Mouse (Mus musculus) kidney, adult 8-10 months (tissue): ENCODE results near the gene Mex3a.

Source experiments
- DNase-seq, 2 experiments: peaks; one replicate each; pipeline ENCODE4 v3.0.0; 2022

Mex3a gene

DNA sequence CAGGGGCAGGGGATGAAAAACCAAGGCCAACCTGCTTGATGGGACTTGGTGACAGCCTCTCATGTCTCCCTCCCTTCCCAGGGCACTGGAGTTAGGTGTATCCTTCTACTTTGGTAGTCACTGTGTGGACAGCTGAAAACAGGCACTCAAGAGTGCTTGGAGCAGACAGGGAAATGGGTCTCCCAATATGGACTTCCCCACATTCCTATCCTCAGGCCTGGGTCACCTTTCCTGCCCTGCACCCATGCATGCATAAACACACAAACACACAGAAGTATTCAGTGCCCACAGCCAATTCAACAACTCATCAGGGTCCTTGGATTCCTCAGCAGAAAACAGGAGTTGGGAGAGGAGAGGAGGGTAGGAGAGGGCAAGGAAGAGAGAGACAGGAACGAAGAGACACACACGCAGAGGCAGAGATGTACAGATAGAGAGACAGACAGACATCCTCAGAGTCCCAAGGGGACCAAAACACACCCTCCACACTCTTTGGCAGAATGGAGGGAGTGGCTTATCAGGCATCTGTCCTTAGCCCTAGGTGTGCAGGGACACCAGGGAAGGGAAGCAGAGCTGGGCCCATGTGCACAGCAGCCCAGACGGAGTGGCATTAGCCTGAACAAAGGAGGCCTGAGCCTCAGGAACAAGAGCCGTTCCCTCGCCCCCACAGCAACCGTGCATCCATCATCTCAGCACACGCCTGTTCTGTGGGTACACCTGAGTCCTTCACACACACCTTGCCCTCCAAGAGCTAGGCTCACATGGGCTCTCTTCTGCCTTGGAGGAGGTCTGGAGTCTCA is 2.8 kb upstream of the Mex3a start:
- no peak for DNase-seq

DNA sequence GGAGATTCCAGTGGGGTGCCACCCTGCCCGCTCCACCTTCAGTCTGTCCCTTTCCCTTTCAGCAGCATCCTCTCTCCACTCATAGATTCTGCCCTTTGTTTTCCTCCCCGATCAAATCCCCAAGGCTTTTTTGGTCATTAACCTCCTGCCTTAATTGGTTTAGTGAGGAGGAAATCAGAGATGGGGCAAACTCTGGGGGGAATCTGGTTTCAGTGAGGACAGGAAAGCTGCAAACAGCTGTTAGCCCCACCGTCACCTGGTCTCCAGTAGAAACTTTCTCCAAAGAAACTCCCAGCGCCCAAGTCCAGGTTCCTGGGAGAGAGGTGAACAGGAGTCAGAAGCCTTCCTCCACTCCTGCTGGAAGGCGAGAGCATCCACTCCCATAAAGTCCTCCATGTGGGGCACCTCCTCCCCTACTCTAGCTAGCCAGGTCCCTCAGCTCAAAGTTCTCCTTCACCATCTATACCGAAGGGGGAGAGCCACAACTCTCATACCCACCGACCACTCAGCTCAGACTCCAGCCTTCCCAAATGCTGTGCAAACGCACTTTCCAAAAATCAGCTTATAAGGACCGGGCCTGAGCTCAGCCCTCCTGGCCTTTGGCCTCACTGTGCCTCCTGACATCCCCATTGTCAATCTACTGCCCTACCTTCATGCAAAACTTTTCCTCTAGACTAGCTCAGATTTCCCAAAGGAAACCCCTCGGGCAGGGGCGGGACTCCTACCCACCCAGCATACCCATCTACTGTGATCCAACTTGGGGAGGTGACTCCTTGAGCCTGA is 1.9 kb upstream of the Mex3a start:
- DNase-seq = no peak

DNA sequence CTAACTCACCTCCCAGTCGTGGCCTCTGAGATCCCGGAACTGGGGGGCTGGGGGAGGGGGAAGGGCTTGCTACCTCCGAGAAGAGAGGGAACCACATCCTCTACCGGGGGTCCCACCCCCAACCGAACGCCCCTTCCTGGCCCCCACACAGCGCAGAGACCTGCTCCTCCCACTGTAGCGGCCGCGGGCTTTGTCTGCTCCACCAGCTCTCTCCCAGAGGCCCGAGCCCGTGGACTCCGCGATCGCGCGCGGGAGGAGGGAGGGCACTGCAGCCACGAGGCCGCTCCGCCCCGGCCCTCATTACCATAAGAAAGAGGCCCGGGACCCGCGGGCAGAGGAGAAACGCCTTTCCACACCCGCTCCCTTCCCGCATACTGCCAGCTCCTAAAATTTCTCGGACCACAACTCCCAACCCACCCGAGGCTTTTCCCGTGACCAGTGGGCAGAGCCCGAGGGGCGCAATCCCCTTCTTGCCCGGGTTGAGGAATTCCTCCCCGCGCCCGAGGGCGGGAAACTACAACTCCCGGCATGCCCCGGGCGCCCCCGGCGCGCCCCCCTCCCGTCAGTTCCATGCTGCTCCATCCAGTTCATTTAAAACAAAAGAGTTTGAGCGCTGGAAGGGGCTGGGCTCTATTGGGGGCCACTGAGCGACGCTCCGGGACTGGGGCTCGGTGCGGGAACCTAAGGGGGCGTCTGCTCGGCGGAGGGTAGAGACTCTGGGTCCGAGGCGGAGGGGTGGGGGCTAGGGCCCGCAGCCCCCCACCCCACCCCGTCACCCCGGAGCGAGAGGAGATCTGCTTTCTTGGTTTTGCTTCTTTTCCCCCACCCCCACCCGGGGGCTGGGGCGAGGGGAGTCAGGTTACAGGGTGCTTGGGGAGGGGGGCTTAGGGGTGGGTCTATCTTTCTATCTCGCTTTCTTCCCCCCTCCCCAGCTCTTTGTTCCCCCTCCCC is 572 bp upstream of the Mex3a start:
- peak; percentile 76 to 86 for DNase-seq

DNA sequence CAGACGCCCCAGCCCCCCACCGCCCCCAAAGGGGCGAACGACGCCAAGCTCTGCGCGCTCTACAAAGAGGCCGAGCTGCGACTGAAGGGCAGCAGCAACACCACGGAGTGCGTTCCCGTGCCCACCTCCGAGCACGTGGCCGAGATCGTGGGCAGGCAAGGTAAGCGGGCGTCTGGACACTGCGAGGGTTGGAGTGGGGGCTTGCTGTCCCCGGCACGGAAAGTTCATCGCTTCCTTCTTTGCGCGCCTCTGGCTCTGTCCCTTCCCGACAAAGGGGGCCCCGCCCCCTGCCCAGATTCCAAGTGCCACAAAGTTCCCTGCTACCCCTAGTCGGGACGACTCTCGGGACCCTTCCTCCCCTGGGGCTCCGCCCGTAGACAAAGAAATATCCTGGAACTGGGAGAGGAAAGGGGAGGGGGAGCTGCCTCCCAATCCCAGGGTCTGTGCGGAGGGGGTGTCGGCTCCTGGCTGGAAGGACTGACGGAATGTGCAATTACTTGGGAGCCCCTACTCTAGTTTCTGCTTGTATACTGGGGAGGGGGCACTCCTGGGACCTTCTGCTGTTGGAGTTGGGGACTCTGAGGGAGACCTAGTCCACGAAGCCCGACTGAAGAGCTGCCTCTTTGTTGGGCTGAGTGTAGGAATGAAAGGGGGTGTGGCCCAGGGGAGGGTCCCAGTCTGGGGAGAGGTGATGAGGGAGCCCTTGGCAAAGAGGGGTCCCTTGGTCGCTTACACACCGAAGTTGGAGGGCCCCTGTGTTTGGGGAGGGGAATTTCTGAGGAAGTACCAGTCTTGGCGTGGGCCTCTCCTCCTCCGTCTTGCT is 705 bp downstream of the Mex3a start:
- DNase-seq = no peak

DNA sequence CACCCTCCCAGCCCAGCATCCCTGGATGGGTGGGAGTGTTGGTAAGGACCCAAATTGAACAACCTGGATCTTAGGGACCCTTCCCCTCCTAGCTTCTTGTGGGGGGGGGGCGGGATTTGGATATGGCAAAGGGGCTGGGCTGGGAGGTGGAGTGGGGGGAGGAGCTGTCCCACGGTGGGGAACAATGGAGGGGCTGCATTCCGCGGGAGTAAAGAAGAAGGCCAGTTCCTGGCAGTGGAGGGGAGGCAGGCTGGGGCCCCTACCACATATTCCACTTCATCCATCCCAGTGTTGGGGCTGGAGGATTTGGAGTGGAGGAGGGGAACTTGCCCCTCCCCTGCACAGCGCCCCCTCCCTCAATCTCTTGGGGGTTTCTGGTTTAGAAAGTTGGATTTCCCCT is 1.5 kb downstream of the Mex3a start:
- no peak for DNase-seq

DNA sequence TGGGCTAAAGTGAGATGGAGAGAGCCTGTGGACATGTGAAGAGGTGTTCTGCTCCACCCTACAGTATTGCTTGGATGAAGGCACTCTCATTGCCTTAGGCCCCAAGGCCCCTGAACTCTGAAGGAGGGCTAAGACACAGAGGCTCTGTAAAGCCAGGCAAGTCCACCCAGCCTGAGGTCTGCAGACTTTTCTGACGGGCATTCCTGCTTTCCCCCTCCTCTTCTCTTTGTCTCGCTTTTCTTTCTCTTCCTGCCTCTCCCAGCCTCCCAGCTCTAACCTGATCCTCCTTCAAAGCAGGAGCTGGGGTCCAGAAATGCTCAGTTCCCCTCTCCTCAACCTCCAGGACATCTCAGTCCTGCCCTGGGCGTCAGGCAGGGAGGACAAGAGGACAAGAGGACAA is 2.8 kb downstream of the Mex3a start:
- DNase-seq = no peak

DNA sequence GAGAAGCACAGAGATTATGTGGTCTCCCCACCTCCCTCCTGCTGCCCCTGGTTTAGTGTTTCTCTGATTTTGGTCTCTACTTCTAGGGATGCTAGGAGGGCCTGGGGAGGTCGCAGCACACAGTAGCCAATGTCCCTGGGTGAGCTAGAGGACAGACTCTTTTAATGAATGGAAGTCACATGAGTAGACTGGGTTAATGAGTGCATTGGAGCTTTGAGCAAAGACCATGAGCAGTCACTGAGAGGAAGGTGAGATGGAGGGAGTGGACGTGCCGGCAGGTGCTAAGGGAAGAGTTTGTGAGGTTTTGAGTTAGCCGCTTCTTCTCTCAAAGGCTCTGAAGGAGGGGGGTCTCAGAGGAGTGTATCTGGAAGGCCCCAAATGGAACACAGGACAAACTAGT is 3.3 kb downstream of the Mex3a start:
- no peak for DNase-seq

DNA sequence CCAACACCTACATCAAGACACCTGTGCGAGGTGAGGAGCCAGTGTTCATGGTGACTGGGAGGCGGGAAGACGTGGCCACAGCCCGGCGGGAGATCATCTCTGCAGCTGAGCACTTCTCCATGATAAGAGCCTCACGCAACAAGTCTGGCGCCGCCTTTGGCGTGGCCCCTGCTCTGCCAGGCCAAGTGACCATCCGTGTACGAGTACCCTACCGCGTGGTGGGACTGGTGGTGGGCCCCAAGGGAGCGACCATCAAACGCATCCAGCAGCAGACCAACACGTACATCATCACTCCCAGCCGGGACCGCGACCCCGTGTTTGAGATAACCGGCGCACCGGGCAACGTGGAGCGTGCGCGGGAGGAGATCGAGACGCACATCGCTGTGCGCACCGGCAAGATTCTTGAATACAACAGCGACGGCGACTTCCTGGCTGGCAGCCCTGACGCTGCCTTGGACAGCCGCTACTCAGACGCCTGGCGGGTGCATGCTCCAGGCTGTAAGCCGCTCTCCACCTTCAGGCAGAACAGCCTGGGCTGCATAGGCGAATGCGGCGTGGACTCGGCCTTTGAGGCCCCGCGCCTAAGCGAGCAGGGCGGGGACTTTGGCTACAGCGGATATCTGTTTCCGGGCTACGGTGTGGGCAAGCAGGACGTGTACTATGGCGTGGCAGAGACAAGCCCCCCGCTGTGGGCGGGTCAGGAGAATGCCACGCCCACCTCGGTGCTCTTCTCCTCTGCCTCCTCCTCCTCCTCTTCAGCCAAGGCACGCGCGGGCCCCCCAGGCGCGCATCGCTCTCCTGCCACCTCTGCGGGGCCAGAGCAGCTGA is 4.1 kb downstream of the Mex3a start:
- peak; percentile 80 for DNase-seq

DNA sequence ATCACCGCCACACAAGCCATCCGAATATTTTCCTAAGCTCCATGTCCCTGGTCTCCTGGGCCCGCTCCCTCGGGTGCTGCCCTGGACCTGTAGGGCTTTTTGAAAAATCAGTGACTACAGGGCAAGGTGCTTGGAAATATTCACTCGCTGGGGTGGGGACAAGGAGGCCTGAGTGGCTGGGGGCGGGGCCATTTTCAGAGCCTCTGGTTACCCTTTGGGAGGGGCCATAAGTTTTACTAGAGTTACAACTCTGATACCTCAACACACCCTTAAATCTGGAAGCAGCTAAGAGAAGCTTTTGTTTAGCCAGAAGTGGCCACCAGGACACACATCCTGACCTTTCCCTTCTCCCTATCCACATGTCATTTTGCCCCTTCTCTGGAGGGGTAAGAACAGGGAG is 5.0 kb downstream of the Mex3a start:
- no peak for DNase-seq

DNA sequence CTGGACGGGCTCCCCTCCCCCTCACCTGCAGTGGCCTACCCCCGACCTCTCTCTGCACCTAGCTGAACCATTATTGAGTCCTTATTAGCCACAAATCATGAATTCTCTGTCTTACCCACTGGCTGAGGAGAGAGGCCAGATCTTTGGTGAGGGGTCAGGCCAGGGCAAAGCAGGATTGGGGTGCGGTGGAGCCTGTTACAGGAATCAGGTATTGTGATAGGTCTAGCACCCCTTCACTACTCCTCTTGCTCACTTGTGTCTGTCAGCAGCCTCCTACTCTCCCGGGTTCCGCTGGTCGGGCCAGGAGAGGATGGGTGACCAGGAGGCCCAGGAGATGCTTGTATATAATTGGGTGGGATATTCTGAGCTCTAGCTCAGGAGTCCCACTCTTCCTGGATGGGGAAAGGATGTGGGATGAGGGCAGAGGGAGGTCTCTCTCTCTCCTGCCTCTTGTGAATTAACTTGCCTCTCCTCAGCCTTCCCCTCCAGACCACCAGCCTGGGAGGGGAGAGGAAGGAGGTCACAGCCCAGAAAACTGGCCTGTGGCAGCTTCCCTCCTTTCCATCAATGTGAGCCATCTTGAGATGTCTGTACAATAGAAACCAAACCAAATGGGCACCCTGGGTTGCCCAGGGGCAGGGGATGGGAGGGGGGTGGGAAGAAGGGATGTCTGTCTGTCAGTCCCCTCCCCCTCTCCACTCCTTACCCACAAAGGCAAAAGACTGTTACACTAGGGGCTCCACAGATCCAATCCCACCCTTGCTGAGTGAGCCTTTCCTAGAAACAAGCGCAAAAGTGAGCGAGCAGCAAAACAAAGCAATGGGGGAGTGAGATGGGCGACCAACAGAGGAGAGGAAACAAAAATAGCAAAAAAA is 6.3 kb downstream of the Mex3a start:
- no peak for DNase-seq

DNA sequence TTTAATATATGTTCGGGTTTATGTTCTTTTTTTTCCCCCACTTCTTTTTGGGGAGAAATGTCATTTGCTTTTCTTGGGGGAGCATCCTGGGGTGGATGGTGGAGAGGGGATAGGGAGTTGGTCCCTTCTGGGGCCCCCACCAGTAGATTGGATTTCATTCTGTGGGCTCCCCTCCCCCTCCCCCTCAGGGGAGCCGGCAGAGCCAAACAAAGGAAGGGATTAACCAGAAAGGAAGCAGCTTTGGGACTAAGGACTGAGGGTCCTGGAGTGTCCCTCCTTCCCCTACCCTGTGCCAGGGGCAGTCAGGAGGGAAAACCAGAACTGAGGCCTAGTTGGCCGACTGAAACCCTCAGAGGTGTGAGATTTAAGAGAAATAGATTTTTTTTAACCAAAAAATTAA is 7.2 kb downstream of the Mex3a start:
- DNase-seq = no peak

DNA sequence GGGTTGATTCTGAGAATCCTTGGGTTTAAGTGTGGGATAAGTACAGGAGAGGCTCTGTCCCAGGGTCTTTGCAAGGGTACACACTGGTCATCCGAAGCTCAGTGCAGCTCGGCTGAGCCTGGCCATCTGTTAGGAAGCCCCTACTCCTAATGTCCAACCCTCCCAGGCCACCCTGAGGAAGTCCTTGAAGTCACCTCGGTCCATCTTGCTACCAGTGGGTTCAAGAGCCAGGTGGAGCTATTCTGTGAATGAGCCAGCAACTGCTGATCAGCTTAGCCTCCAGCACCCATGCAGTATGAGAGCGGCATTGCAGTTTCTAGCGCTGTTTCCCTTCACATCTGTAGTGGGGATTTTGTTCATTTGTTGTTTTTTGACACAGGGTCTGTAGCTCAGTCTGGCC is 7.9 kb downstream of the Mex3a start:
- no peak for DNase-seq

DNA sequence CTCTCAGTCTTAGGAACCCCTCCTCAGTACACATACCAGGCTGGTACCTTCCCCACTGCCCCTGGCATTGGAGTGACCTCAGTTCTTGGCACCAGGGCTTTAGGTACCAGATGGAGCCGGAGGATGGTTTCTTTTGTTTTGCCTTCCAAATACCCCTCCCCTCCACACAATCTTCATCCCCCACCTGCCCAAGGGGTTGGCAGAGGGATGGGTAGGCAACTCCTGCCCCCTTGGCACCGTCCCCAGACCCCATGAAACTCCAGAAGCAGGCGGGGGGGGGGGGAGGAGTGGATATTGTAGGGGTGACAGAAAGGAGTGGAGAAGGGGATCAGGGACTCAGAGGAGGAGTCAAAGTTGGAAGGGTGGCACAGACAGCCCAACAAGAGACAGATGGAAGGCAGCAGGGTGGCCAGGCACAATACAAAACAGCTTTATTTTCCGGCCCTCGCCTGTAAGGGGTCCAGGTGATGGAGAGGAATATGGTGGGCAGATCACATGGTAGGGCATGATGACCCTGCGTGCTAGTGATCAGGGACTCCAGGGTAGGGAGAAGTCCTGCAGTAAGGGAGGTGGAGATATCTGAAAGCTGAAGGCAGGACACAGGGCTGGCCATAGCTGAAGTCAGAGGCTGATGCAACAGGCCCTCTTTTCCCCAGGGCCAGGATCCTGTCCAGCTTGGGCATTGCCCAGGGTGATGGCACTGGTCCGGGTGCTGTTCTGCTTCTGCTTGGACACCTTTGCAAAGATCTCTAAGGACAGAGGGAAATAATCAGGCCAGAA is 9.6 kb downstream of the Mex3a start:
- no peak for DNase-seq

DNA sequence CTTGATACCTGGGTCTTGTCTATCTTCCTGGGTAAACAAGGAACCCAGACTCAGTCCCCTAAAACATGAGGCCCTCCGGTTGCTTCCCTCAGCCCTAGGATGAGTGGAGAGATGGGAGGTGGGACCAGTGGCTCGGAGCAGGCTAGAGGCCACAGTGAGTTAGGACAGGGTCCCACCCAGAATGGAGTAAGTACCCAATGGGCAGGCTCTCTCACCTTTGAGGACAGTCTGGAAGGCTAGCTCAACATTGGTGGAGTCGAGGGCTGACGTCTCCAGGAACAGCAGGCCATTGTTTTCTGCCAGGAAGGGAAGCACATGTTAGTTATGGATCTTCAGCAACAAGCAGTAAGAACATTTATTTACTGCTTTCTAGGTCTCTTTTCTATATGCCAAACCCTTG is 10.3 kb downstream of the Mex3a start:
- DNase-seq = no peak

DNA sequence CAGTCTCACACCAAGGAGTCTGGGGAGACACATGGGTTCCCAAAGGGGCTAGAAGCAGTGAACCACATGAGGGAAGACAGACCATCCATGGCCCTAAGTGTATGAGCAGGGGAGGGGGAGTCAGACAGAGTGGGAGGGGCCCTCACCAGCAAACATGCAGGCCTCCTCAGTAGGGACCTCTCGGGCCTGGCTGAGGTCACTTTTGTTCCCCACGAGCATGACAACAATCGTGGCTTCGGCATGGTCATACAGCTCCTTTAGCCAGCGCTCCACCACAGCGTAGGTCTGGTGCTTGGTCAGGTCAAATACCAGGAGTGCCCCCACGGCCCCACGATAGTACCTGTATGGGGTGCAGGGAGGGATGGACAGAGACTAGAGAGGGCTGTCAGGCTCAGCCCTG is 11.0 kb downstream of the Mex3a start:
- DNase-seq = no peak

DNA sequence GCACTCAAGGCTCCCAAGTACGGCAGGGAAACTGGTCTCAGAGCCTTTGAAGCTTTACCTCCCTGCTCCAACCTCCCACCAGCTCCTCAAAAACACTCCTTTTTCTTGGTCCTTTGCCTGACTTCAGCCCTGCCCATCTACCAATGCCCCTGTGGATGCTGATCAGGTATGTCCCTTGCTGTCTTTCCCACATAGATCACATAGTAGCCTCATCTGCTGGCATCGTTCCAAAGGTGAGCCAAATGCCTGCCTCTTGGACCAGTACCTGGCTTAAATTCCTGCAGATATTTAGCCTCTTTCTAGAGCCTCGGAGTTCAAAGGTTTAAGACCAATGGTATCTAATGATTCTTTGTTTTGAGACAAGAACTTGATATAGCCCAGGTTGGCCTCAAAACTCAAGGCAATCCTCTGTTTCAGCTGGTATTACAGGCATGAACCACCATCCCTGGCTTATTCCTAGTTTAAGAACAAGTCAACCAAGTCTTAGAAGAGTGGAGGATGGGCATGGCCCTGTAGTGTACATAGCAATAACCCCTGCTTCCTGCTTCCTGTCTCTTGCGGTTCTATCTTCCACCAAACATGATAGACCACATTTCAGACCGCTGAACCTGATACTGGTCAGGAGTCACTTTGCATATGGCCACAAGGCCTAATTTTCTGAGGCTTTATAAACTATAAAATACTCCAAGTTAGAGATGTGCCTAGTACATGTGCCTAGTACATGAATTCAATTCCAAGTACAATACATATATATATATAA is 11.6 kb downstream of the Mex3a start:
- no peak for DNase-seq

DNA sequence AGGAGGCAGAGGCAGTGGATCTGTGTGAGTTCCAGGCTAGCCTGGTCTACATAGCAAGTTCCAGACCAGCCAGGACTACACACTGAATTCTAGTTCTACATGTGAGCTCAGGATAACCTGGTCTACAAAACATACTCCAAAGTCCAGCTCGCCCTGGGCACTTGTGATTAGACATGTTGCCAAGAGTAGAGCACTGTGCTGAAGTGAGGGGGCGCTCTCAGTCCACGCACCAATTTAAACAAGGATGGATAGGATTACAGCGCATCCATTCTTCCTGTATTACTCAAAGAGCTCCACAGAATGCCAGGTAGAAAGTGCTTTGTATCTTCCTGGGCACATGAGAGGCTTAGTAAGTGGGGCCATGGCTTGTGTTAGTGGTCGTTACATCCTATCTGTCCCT is 12.3 kb downstream of the Mex3a start:
- peak in 1 of 2 experiments; percentile 40 for DNase-seq

DNA sequence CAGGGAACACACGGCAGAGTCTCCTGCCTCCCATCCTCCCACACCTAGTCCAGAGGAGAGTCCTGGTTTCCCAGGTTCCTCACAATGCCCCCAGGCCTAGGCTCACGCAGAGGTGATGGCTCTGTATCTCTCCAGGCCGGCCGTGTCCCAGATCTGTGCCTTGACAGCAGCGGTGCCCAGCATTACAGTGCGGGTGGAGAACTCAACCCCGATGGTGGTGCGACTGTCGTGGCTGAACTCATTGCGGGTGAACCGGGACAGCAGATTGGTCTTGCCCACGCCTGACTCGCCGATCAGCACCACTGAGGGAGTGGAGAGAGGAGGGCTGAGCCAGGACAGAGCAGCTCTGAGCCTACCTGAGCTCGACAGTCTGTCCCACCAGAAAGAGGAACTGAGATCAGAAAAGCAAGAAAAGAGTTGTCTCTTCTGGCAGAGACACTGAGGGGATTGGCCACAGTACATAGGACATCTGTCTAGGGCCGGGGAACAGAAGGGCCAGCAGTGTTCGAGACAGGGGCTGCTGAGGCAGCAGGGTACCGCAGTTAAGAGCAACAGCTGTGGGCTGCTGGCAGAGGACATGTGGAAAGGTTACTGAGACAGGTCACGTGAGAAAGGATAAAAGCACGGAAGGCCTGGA is 12.9 kb downstream of the Mex3a start:
- no peak for DNase-seq
